In the genomic region with DNA sequence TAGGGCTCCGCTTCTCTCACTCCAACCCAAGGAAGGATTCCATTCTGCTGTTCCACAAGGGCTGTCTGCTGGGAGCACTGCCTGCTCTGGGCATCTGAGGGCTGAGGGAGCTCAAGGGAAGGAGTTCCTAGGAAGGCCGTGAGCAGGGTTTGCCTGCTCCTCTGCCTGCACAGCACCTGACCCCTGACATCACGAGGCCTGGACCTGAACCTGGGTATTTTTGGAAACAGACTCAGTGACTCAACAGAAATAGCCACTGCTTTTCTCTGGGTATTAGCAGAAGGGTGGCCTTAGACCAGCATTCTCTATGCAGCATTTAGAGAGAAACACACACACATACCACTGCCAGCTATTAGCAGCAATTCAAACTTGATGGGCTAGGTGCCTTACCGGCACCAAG, we compare ENCODE assay signal across 19 mouse cellular contexts. TPM values are rescaled to one million over a fixed set of nuclear protein-coding genes. Genes with fewer than 3 reads are reported as not detected.
DNase-seq lines count a peak whose midpoint lies in the region; ATAC-seq and TF ChIP-seq lines count a peak whose summit lies in the region.
"Had no signal": no experiment of that assay in that cellular context is flagged by ENCODE, and none has a peak within 500 bp of the region (broad histone marks: within the 10 kb centered on the region; RNA-seq: fewer than 3 reads in every experiment).

No protein-coding gene starts in this region.

- DNase-seq in heart, adult 18-20 months = peak; percentile 37 to 38
- no peak for DNase-seq in heart, postnatal 4 days
- peak; percentile 67 for DNase-seq in liver, adult 2 months (ENCODE audit: extremely low read depth, low read depth, low spot score)
- DNase-seq in liver, embryonic 11.5 days (ENCODE audit: low spot score) = no peak
- DNase-seq in ovary, adult 18-20 months (ENCODE audit: low spot score) = no peak
- DNase-seq in right cerebral cortex, adult 2 months (ENCODE audit: low spot score in 2 of 2) = no peak
- DNase-seq: cerebellum, adult 8-10 months; gastrocnemius, postnatal 25 days; kidney, adult 8-10 months; kidney, postnatal 14 days; layer of hippocampus, postnatal 36 days; spleen, adult 18-20 months; thymus, postnatal 36 days had no signal

- no peak overlapping the region for H3K9ac ChIP-seq in liver, adult 2 months (ENCODE audit: low read depth, low read length)
- H3K9ac ChIP-seq in liver, embryonic 11.5 days (ENCODE audit: low read depth, low read length) = no peak overlapping the region
- H3K9ac ChIP-seq in heart, embryonic 16.5 days (ENCODE audit: low read length) = peak overlapping the region; percentile 49; the same call in 1 of the 2 replicates
- H3K9ac ChIP-seq: hindbrain, embryonic 12.5 days; midbrain, embryonic 12.5 days; neural tube, embryonic 12.5 days had no signal

- H3K27me3 ChIP-seq in liver, adult 2 months (ENCODE audit: control insufficient read depth, insufficient read depth, low read length) = no peaks in the 10 kb centered on the region
- H3K27me3 ChIP-seq in liver, embryonic 11.5 days (replicated peaks; ENCODE audit: control insufficient read depth, insufficient read depth, low read length) = no peaks in the 10 kb centered on the region
- no peaks in the 10 kb centered on the region for H3K27me3 ChIP-seq in heart, embryonic 16.5 days (ENCODE audit: control insufficient read depth, insufficient read depth, low read length)
- H3K27me3 ChIP-seq: hindbrain, embryonic 12.5 days; midbrain, embryonic 12.5 days; neural tube, embryonic 12.5 days had no signal

- H3K4me2 ChIP-seq in liver, embryonic 11.5 days = no peak overlapping the region
- no peak overlapping the region; the same call in 1 of the 2 replicates for H3K4me2 ChIP-seq in heart, embryonic 16.5 days (ENCODE audit: low read depth, low read length)
- H3K4me2 ChIP-seq: hindbrain, embryonic 12.5 days; midbrain, embryonic 12.5 days; neural tube, embryonic 12.5 days had no signal

- WGBS in liver, adult 2 months = 51% methylated on average over 4 of the region's 4 CpGs
- WGBS in liver, embryonic 11.5 days = 85% methylated on average over 4 of the region's 4 CpGs
- WGBS in heart, embryonic 16.5 days = 60% methylated on average over 4 of the region's 4 CpGs

- TF ChIP-seq POLR2A in liver, adult 2 months (IDR thresholded peaks at IDR 0.05; ENCODE audit: extremely low read depth, insufficient read depth, low read length) = no peak

- H3K4me3 ChIP-seq in liver, adult 2 months (ENCODE audit: insufficient read depth, low read depth, low read length) = no peak overlapping the region
- H3K4me3 ChIP-seq in liver, embryonic 11.5 days (ENCODE audit: low read depth, low read length) = no peak overlapping the region
- H3K4me3 ChIP-seq in heart, embryonic 16.5 days (ENCODE audit: low read length) = no peak overlapping the region
- H3K4me3 ChIP-seq: hindbrain, embryonic 12.5 days; layer of hippocampus, adult 2 months; midbrain, embryonic 12.5 days; neural tube, embryonic 12.5 days had no signal

- TF ChIP-seq CTCF in liver, adult 2 months (IDR thresholded peaks at IDR 0.05; ENCODE audit: low read depth, low read length) = no peak

- H3K36me3 ChIP-seq in liver, adult 2 months (ENCODE audit: control insufficient read depth, insufficient read depth, low read length) = peaks cover 24% of the 10 kb centered on the region
- H3K36me3 ChIP-seq in liver, embryonic 11.5 days (ENCODE audit: control insufficient read depth, insufficient read depth, low read length) = peaks cover 25% of the 10 kb centered on the region
- peaks cover 15% of the 10 kb centered on the region for H3K36me3 ChIP-seq in heart, embryonic 16.5 days (ENCODE audit: control insufficient read depth, insufficient read depth)

- peaks cover 39% of the 10 kb centered on the region for H3K4me1 ChIP-seq in liver, adult 2 months (ENCODE audit: control insufficient read depth, insufficient read depth, low read length)
- peaks cover 28% of the 10 kb centered on the region for H3K4me1 ChIP-seq in liver, embryonic 11.5 days (replicated peaks; ENCODE audit: control insufficient read depth, insufficient read depth, low read length)
- peaks cover 27% of the 10 kb centered on the region for H3K4me1 ChIP-seq in heart, embryonic 16.5 days (ENCODE audit: control insufficient read depth, insufficient read depth, low read length)
- H3K4me1 ChIP-seq: midbrain, embryonic 12.5 days; neural tube, embryonic 12.5 days had no signal

- ATAC-seq in liver, embryonic 11.5 days (replicated peaks; ENCODE audit: low FRiP score) = no peak
- ATAC-seq in heart, embryonic 16.5 days (replicated peaks; ENCODE audit: extremely low read depth, insufficient read depth, low FRiP score) = 0 out of 2 replicates have a peak, but pooled peaks have one; percentile 30
- ATAC-seq: lung, postnatal 0 days had no signal

- H3K9me3 ChIP-seq in liver, embryonic 11.5 days (ENCODE audit: control insufficient read depth, low read length) = no peaks in the 10 kb centered on the region
- H3K9me3 ChIP-seq in heart, embryonic 16.5 days (replicated peaks; ENCODE audit: control insufficient read depth, low read length) = no peaks in the 10 kb centered on the region
- H3K9me3 ChIP-seq: hindbrain, embryonic 12.5 days; midbrain, embryonic 12.5 days; neural tube, embryonic 12.5 days had no signal

- peaks cover 36% of the 10 kb centered on the region for H3K79me2 ChIP-seq in liver, adult 2 months (ENCODE audit: control insufficient read depth, insufficient read depth, low read length)

- H3K27ac ChIP-seq in liver, adult 2 months (replicated peaks; ENCODE audit: insufficient read depth, low read depth, low read length) = peak overlapping the region; percentile 15; the same call in 1 of the 2 replicates
- H3K27ac ChIP-seq in liver, embryonic 11.5 days (ENCODE audit: low read depth, low read length) = no peak overlapping the region
- H3K27ac ChIP-seq in heart, embryonic 16.5 days (ENCODE audit: low read length) = peak overlapping the region; percentile 76
- H3K27ac ChIP-seq: hindbrain, embryonic 12.5 days; layer of hippocampus, adult 2 months; midbrain, embryonic 12.5 days; neural tube, embryonic 12.5 days had no signal

RNA-seq across cellular contexts. Expression of gene Hs6st1, which starts 30.2 kb away (rescaled TPM):
- total RNA-seq in heart, adult 18-20 months (2021) = 10 to 100 TPM; 19.7 to 21.3 TPM
- total RNA-seq in heart, postnatal 4 days (2021) = 10 to 100 TPM; 30.0 to 33.3 TPM
- 40.2 and 43.7 TPM in 2 replicates for total RNA-seq in liver, adult 2 months (2014; rRNA removed)
- polyA plus RNA-seq in liver, adult 2 months (2012; rRNA removed) = 110 and 121 TPM in 2 replicates
- 11.1 and 15.0 TPM in 2 replicates for polyA plus RNA-seq in liver, embryonic 11.5 days (2014; fragmentation: Nextera tagmentation; extraction: Ambion mirVana)
- 3.2 and 3.8 TPM in 2 replicates for polyA plus RNA-seq in heart, embryonic 16.5 days (2015; fragmentation: Nextera tagmentation; extraction: Ambion mirVana)

Comparison
In these comparisons a context has a peak if more than half of its experiments do, and no peak if none do; other contexts are left out.
1. DNase-seq: peak in heart, adult 18-20 months (2 of 2) and liver, adult 2 months (single experiment); none in heart, postnatal 4 days (single experiment), liver, embryonic 11.5 days (single experiment), ovary, adult 18-20 months (single experiment) and right cerebral cortex, adult 2 months (0 of 2).